Mouse (Mus musculus) spleen, postnatal 10 days (tissue): Measurements from ENCODE around the gene Wbp1l.
"Not testable (repeated sequence)": the region's sequence is repeated elsewhere in the genome, so short reads cannot be mapped to it uniquely, and the experiment has no call there.

Source experiments
- DNase-seq, 2 experiments: peaks; one replicate each; pipeline ENCODE4 v3.0.0; 2021 to 2022; ENCODE audit warnings: low spot score in 2 of 2

The Wbp1l gene

DNA sequence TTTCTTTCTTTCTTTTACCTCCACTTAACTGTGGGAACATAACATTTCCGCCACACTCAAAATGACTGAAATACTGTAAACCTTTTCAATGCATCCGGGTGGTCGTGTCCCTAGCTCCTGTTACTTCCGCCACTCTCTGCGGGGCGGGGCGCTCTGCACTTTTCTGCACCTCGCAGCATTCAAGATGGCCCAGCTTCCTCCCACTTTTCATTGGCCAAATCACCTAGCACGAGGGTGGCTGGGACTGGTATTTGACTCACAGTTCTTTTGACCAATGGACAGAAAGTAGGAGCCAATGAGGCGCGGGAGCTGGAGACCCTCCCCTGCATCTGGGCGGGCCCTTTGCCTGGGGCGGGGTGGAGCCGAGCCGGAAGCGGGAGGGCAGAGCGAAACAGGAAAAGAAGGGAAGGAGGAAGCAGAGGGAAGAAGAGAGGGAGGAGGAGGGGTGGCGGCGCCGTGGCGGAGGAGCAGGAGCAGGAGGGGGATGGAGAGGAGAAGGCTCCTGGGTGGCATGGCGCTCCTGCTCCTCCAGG is at the start of gene Wbp1l:
Gene Wbp1l (plus strand): TSS at position 365 of the 533 bp plus-strand sequence.
- DNase-seq = peak; percentile 80 to 94

DNA sequence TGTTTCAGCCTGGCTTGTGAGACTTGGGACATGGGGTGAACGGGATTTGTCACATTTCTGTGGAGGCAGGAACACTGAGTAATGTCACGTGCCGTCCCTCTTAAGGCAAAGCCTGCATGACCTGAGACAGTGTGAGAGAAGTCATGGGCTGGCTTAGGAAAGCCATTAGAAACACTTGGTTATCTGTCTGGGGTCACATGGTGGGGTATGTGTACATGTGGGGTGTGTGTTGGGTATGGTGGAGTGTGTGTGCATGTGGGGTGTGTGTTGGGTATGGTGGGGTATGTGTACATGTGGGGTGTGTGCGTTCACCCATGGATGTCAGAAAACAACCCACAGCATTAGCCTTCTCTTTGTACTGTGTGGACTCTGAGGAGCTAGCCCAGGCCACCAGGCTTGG is 48.5 kb upstream of the Wbp1l start:
- no peak for DNase-seq

DNA sequence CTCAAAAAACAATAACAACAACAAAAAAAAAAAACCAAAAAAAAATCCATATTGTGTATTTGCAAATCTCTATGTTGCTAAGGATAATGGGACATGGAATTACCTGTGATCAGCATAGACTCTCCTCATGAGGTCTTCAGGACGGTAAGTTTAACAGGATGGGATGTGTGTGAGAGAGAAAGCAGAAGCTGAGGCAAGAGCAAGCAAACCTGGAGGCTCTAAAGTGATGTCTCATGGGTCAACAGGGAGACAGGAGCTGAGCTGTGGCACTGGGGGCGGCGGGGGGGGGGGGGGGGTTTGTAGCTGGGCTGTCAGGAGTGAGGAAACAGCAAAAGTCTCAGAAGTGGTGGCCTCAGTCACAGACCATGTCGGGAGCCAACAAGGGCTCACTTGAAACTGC is 46.4 kb upstream of the Wbp1l start:
- DNase-seq = no peak

DNA sequence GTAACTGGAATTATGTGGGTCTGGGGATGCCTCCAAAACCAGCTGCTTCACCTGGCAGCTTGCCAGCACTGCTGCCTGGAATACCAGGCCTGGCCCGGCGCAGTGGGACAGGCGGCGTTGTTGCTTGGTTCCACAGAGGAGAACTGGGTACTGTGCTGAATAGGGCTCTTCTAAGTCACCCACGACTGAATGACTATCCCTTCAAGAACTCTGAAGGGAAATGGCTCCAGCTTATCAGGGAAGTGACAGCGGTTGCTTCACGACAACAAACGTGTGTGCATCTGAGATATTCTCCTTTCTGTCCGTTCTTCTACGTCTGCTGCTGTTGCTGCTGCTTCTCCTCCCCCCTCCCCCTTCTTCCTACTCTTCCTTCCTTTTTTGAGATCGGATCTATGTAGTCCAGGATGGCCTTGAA is 45.3 kb upstream of the Wbp1l start:
- peak; percentile 30 to 67 for DNase-seq

DNA sequence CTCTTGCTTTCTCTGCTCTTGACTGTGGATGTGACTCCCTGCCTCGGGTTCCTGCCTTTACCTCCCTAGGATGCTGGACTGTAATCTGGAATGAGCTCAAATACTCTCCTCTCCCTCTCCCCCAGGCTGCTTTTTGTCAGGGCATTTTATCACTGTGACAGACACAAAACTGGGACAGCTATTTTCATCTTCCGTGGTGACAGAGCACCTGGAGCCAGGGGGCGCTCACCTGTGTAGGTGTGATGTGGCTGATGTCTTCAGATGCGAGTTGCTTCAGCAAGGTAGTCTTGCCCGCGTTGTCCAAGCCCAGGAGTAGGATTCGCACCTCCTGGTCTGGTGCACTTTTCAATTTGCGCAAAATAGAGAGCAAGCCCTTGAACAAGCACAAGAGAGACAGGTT is 40.9 kb upstream of the Wbp1l start:
- no peak for DNase-seq

DNA sequence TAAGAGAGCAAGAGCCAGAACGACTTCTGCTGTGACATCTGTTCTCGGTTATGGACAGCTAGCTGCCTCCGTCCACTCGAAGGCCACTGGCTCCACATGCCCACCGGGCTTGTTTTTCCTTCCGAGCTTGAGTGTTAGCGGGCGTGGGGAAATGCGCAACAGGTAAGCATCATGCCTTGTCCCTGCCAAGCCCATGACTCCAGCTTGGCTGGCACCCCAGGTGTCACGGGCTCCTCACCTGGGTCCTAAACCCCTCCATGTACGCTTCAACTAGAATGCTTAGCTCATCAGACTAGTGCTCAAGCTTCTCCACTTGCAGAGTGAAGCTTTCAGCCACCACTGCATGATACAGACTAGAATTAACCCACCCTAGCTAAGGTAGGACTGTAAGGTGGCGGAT is 40.3 kb upstream of the Wbp1l start:
- no peak for DNase-seq

DNA sequence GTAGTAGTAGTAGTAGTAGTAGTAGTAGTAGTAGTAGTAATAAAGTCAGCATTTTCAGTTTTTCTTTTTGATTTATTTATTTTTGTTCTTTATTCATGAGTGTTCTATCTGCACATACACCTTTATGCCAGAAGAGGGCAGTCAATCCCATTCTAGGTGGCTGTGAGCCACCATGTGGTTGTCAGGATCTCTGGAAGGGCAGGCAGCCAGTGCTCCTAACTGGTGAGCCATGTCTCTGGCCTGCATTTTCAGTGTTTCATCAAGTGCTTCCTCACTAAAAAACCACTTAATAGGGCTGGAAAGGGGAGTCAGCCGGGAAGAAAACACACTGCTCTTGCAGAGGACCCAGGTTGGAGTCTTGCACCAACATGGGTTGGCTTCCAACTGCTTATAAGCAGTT is 36.8 kb upstream of the Wbp1l start:
- peak in 1 of 2 experiments; percentile 52 for DNase-seq

DNA sequence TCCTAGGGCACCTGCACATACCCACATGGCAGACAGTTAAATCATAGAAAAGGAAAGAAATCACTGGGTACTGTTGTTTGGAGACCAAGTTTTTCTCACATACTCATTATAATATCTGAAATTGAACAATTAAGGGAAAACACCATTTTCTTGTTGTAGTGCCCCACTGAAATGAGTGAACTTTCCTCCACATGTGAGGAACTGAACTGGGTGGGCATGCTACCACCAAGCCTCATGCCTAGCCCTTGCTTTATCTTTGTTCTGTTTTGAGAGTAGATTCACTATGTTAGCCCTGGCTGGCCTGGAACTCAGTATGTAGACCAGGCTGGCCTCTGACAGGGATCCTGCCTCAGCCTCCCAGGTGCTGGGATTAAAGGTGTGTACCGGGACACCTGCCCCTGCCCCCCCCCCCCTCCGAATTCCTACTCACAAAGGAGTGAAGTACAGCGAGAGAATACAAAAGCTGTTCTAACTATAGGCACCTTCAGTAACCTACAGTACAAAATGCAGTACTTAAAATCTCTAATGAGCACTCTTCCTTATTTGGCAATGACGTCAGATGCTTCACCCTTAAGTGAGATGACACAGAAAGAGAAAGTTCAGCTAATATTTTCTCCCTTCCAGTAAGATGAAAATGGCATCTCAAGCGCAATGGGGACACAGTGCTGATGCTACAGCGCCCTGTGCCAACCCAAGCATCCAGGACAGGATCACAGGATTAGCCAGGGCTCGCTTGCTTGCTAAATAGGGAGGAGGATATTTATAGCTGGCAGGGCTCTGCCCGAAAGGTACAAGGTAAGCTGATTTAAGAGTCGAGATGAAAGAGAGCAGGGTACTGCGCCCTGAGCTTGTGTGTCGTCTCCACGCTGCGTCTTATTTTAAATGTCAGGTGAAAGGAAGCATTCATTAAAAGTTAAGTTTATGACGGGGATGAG is 36.0 kb upstream of the Wbp1l start:
- DNase-seq = no peak

DNA sequence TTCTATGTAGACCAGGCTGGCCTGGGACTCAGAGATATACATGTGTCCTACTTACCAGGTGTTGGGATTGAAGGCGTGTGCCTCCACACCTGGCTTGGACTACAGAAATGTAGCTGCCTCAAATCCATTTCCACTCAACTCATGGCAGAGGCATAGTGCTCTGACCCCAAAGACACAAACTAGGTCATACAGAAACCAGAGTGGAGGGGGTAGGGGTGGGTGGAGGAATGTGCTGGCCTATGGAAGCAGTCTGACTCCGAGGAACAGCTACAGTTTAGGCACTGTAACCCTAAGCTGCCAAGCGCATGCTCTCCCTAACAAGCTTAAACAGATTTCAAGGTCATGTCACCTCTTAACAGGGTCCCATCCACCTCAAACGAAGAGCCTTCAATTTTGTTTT is 35.3 kb upstream of the Wbp1l start:
- no peak for DNase-seq

DNA sequence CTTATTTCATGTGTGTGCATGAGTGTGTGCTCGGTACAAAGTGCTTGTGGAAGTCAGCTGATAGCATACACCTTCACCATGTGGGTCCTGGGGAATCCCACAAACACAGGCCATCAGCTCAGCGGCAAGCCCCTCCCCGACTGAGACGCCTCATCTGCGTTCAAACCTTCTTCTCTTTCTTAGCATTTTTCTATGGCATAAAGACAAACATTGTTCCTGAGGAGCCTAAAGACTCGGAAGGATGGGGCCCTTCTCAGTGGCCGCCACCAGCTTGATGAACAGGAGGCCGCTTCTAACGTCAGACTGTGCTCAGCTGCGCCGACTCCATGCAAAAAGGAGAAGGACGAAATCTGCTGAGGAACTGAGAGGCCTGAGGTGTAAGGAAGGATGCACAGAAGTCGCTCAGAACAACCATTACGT is 34.8 kb upstream of the Wbp1l start:
- DNase-seq = no peak

DNA sequence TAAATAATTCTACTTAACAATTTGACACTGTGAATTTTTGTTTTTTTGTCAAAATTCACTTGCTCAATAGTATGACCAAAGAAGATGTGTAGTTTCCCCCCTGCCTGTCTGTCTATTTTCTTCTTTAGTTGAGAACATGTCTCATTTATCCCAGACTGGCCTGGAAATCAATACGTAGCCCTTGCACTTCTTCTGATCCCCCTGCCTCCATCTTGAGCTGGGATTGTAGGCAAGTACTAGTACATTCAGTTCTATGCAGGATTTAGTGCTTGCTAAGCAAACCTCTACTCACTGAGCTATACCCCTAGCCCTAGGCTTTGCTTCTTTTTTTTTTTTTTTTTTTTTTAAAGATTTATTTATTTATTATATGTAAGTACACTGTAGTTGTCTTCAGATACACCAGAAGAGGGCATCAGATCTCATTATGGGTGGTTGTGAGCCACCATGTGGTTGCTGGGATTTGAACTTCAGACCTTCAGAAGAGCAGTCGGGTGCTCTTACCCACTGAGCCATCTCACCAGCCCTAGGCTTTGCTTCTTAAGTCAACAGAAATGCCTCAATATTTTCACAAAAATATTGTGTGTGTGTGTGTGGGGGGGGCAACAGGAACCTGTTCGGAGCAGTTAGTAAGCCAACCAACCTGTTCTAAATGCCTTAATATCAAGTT is 27.5 kb upstream of the Wbp1l start:
- not testable (repeated sequence) for DNase-seq

DNA sequence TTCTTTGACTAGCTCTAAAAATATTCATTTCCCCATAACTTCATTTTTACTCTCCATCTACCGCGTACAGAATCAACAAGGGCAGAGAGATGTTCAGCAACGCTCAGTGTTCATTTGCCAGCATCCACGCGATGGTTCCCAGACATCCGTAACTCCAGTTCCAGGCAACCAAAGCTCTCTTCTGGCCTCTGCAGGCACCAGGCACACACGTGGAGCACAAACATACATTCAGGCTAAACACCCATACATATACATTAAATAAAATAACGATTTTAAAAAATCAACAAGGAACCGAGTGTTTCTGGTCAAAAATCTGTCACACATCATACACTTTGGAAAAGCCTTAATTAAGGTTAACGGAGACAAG is 27.0 kb upstream of the Wbp1l start:
- no peak for DNase-seq

DNA sequence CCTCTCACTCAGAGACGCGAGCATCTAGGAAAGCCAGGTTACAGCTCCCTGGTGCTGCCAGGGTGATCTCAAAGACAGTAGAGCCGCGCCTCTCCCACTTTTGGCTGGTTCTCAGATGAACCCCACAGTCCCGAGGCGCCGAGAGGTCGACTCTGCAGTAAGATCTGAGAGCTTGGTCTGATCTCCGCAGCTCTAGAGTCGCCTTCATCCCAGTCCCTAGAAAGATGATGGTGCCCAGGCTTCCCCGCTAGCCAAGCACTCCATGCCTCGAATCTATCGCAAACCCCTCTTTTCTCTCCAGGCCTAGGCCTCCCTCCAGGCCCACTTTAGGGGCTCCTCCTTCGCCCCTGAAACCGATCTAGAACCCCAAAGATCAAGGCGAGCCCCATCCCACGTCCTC is 26.3 kb upstream of the Wbp1l start:
- DNase-seq = no peak

DNA sequence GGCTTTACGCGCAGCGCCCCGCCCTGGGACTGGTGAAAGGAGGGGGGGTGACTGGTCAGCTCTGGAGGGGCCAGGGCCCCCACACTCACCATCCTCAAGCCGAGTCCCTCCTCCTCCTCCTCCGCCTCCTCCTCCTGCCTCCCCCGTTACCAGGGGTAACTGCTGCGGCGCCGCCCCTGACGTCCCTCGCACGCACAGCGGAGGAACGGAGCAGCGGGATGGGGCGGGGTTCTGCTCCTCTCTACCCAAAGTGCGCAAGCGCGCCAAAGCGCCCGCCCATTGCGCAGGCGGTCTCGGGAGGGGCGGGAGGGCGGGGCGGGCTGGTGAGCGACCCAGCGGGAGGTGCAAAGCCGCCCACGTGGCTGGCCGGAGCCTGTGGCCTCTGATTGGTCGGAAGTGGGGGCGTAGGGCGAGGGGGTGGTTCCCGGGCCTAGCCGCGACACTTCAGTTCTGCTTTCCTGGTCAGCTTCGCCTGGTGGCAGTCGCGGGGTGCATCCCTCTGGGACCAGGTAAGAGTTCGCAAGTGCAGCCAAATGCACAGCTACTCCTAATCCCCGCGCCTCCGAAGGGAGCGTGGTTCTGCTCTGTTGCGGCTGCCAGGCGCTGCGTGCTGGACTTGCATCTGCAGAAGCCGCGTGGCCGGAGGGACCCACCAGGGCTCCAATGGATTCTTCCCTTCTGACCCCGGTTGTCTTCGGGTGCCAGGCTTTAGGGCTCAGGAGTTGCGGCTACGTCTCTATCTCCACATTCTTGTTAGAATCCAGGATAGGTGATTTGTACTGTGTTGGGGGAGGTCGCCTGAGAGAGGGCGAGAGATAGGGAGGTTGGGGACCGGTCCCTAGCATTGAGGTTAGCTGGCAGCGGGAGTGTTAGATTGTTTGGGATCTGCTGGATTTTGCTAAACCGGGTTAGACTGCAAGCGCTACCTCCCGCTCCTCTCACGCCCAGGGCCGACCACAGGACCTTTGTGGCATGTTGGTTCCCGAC is 25.6 kb upstream of the Wbp1l start, which contains the start of the genes Arl3 and Sfxn2:
Gene Arl3 (minus strand): TSS at position 248 of the 987 bp plus-strand sequence.
Gene Sfxn2 (plus strand): TSS at position 415 of the 987 bp plus-strand sequence.
- peak; percentile 85 to 96 for DNase-seq

DNA sequence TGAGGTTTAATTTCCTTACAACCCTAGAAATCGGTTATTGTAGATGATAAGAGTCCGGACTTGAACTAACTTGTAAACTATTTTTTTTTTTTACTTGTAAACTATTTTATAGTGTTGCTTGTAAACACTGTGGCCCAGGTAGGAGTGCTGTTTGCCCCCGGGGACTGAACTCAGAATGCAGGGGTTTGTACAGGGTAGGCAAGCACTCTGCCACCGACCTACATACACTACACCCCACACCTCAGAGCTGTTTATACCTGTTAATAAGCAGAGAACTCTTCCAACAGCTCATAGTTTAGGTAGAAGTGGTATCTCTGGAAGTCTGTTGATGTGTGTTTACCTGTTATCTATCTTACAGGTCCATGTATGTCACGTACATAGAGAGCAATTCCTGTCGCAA is 24.9 kb upstream of the Wbp1l start:
- DNase-seq = peak in 1 of 2 experiments; percentile 12

DNA sequence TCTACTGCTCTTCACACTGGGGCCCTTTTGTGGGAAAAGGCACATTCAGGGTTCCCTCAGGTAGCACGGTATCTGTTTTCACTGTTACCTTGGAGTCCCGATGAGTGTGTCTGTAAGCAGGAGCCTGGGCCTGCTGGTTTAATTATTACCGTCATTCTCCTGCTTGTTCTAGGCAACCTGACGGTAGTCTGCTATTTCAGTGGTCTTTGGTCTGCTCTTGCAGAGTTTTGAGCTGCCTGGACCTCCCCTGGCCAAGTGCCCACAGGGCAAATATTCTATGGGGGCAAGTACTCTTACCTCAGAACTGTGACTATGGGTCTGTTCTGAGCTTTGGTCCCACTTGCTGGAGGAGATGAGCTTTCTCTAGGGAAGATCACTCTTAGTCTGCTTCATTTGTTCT is 23.7 kb upstream of the Wbp1l start:
- DNase-seq = no peak

DNA sequence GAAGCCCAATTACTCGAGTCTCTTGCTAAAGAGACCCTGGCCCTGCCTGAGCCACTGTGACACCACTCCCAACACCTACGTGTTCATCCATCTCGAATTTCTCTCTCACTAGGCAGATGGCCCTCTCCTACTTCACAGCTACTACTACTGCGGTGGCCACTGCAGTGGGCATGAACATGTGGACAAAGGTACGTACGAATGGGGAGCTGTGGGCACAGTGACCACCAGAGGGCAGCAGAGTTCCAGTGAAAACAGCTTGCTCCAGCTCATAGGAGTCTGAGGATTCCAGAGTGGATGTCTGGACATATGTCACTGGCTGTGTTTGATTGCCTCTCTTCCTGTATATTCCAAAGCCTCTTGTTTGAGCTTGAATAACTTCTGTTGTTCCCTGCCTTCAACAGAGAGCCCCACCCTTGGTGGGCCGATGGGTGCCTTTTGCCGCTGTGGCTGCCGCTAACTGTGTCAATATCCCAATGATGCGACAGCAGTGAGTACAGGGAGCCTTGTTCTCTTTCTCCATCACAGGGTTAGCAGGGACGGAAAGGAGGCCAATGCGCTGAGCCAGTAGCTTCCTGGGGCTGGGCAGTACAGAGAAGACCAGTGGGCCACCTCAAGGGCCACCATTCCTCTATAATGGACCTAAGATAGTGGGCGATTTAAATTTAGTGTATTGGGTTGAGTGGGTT is 10.9 kb upstream of the Wbp1l start:
- DNase-seq = peak; percentile 78 to 89

DNA sequence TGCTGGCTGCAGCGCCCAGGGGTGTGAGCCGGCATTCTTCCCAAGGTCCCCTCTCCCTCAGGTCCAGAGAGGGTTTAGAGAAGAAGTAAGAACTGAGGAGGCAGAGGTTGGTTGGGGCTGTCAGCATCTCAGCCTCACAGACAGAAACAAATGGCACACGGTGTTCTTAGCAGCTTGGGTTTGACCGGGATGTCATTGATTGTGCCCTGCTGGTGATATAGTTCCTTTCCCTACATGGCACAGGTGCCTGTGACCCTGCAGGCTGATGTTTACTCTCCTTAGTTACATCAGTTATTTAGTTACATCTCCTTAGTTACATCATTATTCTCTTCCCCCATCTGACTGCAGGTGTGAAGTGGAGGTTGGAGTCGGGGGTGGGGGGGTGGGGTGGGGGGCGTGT is 7.3 kb upstream of the Wbp1l start:
- no peak for DNase-seq

DNA sequence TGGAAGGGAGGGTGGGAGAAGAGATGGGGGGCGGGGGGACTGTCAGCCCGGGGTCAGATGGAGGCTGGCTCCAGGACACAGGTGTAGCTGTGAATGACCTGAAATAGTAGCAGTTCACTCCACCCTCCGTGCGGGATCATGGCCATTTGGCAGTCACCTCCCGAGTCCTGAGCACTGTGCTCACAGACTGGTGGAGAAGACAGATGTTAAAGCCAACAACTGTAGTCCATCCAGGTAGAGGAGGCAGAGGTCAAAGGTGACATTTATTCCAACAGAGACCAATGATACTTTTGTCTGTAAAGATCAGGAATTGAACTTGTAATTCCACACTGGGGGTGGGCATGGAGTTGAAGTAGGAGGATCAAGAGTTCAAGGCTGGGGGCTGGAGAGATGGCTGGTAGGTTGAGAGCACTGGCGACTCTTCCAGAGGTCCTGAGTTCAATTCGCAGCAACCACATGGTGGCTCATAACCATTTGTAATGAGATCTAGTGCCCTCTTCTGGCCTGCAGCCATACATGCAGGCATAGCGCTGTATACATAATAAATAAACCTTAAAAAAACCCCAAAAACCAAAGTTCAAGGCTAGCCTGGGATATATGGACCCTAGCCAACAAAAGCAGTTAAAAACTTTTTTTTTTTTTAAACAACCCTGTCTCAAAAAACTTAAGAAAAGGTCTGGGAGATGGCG is 6.0 kb upstream of the Wbp1l start:
- DNase-seq = no peak

DNA sequence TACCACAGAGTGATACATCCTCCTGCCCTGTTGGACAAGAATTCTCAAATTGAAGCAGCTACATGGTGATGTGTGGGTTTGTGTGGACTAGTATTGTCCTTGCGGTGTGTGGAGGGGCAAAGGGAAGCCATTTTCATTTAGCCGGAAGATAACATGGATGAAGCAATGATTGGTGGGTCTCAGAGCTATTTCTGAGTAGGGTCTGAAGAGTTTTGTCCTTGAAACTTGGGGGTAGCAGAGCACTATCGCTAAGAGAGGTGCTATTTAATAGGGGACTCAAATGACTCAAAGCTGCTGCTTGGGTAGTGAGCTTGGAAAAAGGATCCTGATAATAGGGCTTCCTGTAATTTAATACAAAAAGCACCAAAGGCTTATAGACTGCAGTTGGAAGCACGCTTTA is 697 bp upstream of the Wbp1l start:
- DNase-seq = no peak
